Mouse (Mus musculus): ENCODE measurements at regions not wholly inside any gene's neighbourhood (a gene's known extent, or its start where the extent isn't known, plus 50 kb on each side); places are given as distances from the start of the nearest gene placed in this dataset.

- intact Hi-C loops (cut with DNase I): no loop called here
- DNase-seq (ENCODE audit: low spot score in 2 of 2): peak in 1 of 2 experiments; percentile 20
These were observed 407.4 kb upstream of the Lmcd1 start for GRCm38 (mm10) chr6:111866101-111866598.

GRCm38 (mm10) chr6:111882557-111882956, 391.0 kb upstream of the Lmcd1 start:
- intact Hi-C loops (cut with DNase I): no loop called here
- DNase-seq (ENCODE audit: low spot score in 2 of 2): no peak

- intact Hi-C loops (cut with DNase I): no loop called here
- DNase-seq (ENCODE audit: low spot score in 2 of 2): no peak
These were observed 389.6 kb upstream of the Lmcd1 start for GRCm38 (mm10) chr6:111883946-111884345.

GRCm38 (mm10) chr6:111911997-111912396, 361.6 kb upstream of the Lmcd1 start:
- DNase-seq (ENCODE audit: low spot score in 2 of 2): peak; percentile 26 to 44
- intact Hi-C loops (cut with DNase I): no loop called here

- no peak for DNase-seq (ENCODE audit: low spot score in 2 of 2)
- intact Hi-C loops (cut with DNase I): no loop called here
These were observed 359.7 kb upstream of the Lmcd1 start for GRCm38 (mm10) chr6:111913771-111914405.

- intact Hi-C loops (cut with DNase I): no loop called here
- DNase-seq (ENCODE audit: low spot score in 2 of 2): no peak
These were observed 356.3 kb upstream of the Lmcd1 start for GRCm38 (mm10) chr6:111917248-111917721.

- intact Hi-C loops (cut with DNase I): no loop called here
- DNase-seq (ENCODE audit: low spot score in 2 of 2): no peak
These were observed 355.5 kb upstream of the Lmcd1 start for GRCm38 (mm10) chr6:111917868-111918597.

- DNase-seq (ENCODE audit: low spot score in 2 of 2): no peak
- intact Hi-C loops (cut with DNase I): no loop called here
These were observed 341.0 kb upstream of the Lmcd1 start for GRCm38 (mm10) chr6:111932596-111932995.

- no peak for DNase-seq (ENCODE audit: low spot score in 2 of 2)
- intact Hi-C loops (cut with DNase I): no loop called here
These were observed 319.2 kb upstream of the Lmcd1 start for GRCm38 (mm10) chr6:111954401-111954800.

- DNase-seq (ENCODE audit: low spot score in 2 of 2): no peak
- intact Hi-C loops (cut with DNase I): no loop called here
These were observed 307.8 kb upstream of the Lmcd1 start for GRCm38 (mm10) chr6:111965766-111966165.

GRCm38 (mm10) chr6:111985452-111985851, 288.1 kb upstream of the Lmcd1 start:
- intact Hi-C loops (cut with DNase I): no loop called here
- DNase-seq (ENCODE audit: low spot score in 2 of 2): no peak

GRCm38 (mm10) chr6:111995823-111996222, 277.7 kb upstream of the Lmcd1 start:
- intact Hi-C loops (cut with DNase I): no loop called here
- peak in 1 of 2 experiments; percentile 1 for DNase-seq (ENCODE audit: low spot score in 2 of 2)

- DNase-seq (ENCODE audit: low spot score in 2 of 2): no peak
- intact Hi-C loops (cut with DNase I): no loop called here
These were observed 269.6 kb upstream of the Lmcd1 start for GRCm38 (mm10) chr6:112003784-112004471.

- DNase-seq (ENCODE audit: low spot score in 2 of 2): peak; percentile 15 to 20
- intact Hi-C loops (cut with DNase I): no loop called here
These were observed 247.0 kb upstream of the Lmcd1 start for GRCm38 (mm10) chr6:112026261-112027205.

GRCm38 (mm10) chr6:112050548-112051184, 222.9 kb upstream of the Lmcd1 start:
- DNase-seq (ENCODE audit: low spot score in 2 of 2): peak; percentile 3 to 5
- intact Hi-C loops (cut with DNase I): no loop called here

GRCm38 (mm10) chr6:112052193-112052592, 221.4 kb upstream of the Lmcd1 start:
- no peak for DNase-seq (ENCODE audit: low spot score in 2 of 2)
- intact Hi-C loops (cut with DNase I): no loop called here

- intact Hi-C loops (cut with DNase I): no loop called here
- DNase-seq (ENCODE audit: low spot score in 2 of 2): peak; percentile 25 to 34
These were observed 215.7 kb upstream of the Lmcd1 start for GRCm38 (mm10) chr6:112057895-112058294.

GRCm38 (mm10) chr6:112062956-112063355, 210.6 kb upstream of the Lmcd1 start:
- no peak for DNase-seq (ENCODE audit: low spot score in 2 of 2)
- intact Hi-C loops (cut with DNase I): no loop called here

- no peak for DNase-seq (ENCODE audit: low spot score in 2 of 2)
- intact Hi-C loops (cut with DNase I): no loop called here
These were observed 183.0 kb upstream of the Lmcd1 start for GRCm38 (mm10) chr6:112090597-112090996.

Data from left cerebral cortex, postnatal 14 days (tissue).